Mouse (Mus musculus): ENCODE measurements at regions not wholly inside any gene's neighbourhood (a gene's known extent, or its start where the extent isn't known, plus 50 kb on each side); places are given as distances from the start of the nearest gene placed in this dataset.

DNA sequence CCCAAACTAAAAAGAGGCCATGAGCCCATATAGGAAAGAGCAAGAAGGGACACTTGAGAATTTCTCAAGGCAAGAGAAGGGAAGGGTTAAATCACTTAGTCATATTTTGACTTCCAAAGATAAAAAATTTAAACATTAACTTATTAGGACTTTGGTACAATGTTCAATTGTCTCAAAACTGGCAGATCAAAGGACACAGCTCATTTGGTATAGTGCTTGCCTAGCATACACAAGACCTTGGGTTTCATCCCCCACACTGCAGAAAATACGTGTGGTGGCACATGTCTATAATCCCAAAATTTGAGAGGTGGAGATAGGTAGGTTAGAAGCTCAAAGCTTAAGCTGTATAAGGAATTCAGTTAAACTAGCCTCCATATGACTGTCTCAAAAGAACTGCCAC, 658.4 kb upstream of the Pfkp start:
- Histone ChIP-seq H3K9ac (no peak overlapping the region), H3K36me3 (no peaks in the 10 kb centered on the region), H3K4me3 (replicated peaks) (no peak overlapping the region), H3K27ac (no peak overlapping the region), H3K9me3 (replicated peaks) (no peaks in the 10 kb centered on the region), H3K4me2 (no peak overlapping the region), H3K4me1 (no peaks in the 10 kb centered on the region), H3K27me3 (no peaks in the 10 kb centered on the region)
- no peak for ATAC-seq (replicated peaks; ENCODE audit: low FRiP score)
- 59% methylated on average over 1 of the region's 1 CpGs for WGBS

- H3K4me3 ChIP-seq (replicated peaks), result no peak overlapping the region
- H3K4me1 ChIP-seq, result no peaks in the 10 kb centered on the region
- H3K36me3 ChIP-seq, result no peaks in the 10 kb centered on the region
- no peaks in the 10 kb centered on the region for H3K9me3 ChIP-seq (replicated peaks)
- 84% methylated on average over 5 of the region's 5 CpGs for WGBS
- no peaks in the 10 kb centered on the region for H3K27me3 ChIP-seq
- no peak overlapping the region for H3K9ac ChIP-seq
- H3K4me2 ChIP-seq, result no peak overlapping the region
- no peak for ATAC-seq (replicated peaks; ENCODE audit: low FRiP score)
- H3K27ac ChIP-seq, result no peak overlapping the region
These were observed 658.8 kb upstream of the Pfkp start for GRCm38 (mm10) chr13:7307396-7307795.

GRCm38 (mm10) chr13:7313474-7313873, 664.9 kb upstream of the Pfkp start:
- H3K4me2 ChIP-seq, result no peak overlapping the region
- 58% methylated on average over 1 of the region's 1 CpGs for WGBS
- no peaks in the 10 kb centered on the region for H3K4me1 ChIP-seq
- H3K27me3 ChIP-seq, result no peaks in the 10 kb centered on the region
- no peak for ATAC-seq (replicated peaks; ENCODE audit: low FRiP score)
- H3K27ac ChIP-seq, result no peak overlapping the region
- no peaks in the 10 kb centered on the region for H3K9me3 ChIP-seq (replicated peaks)
- H3K36me3 ChIP-seq, result no peaks in the 10 kb centered on the region
- no peak overlapping the region for H3K9ac ChIP-seq
- H3K4me3 ChIP-seq (replicated peaks), result no peak overlapping the region

DNA sequence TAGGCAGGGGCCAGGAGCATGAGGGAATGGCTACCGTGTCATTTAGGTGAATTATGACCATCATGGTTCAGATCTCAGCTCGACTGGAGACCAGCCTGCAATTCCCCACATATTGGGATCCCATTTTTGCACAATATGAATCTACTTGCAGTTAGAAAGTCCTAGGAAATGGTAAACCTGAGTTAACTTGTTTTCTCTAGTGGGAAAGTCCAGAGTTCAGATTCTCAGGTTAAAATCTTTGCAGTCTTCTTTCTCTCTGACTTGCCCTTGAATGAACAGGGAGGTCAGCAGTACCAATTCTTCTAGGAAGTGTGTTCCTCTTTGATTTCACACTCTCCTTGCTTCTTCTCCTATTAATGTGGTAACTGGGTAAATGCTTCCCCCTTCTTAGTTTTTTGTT, 681.6 kb upstream of the Pfkp start:
- H3K9me3 ChIP-seq (replicated peaks), result no peaks in the 10 kb centered on the region
- no peaks in the 10 kb centered on the region for H3K36me3 ChIP-seq
- H3K4me2 ChIP-seq, result no peak overlapping the region
- no peaks in the 10 kb centered on the region for H3K27me3 ChIP-seq
- no peak for ATAC-seq (replicated peaks; ENCODE audit: low FRiP score)
- H3K4me1 ChIP-seq, result no peaks in the 10 kb centered on the region
- no peak overlapping the region for H3K4me3 ChIP-seq (replicated peaks)
- WGBS, result 51% methylated on average over 2 of the region's 2 CpGs
- H3K27ac ChIP-seq, result no peak overlapping the region
- no peak overlapping the region for H3K9ac ChIP-seq

DNA sequence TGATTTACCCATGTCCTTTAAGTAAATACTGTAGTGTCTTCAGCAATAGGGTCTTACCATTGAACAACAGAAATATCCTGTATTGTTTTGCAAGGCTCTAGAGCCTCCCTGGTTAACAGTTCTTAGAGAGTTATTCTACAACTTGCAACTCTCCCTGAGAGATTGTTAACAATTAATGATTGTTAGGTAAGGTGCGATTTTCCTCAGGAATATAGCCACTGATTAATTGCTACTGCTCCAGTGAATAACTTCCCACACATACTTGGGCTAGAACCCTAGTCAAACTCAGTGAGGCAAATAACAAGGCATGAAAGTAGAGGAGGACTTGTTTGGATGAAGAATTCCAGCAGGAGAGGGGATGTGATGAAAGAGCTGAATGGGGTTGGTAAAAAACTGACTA, 697.2 kb upstream of the Pfkp start:
- H3K27me3 ChIP-seq, result no peaks in the 10 kb centered on the region
- WGBS, result 77% methylated on average over 1 of the region's 1 CpGs
- H3K9ac ChIP-seq, result no peak overlapping the region
- no peaks in the 10 kb centered on the region for H3K4me1 ChIP-seq
- H3K4me2 ChIP-seq, result no peak overlapping the region
- H3K4me3 ChIP-seq (replicated peaks), result no peak overlapping the region
- 0 out of 2 replicates have a peak overlapping the region, but pooled peaks have one; percentile 49 for H3K27ac ChIP-seq
- no peaks in the 10 kb centered on the region for H3K9me3 ChIP-seq (replicated peaks)
- ATAC-seq (replicated peaks; ENCODE audit: low FRiP score), result peak; percentile 93
- no peaks in the 10 kb centered on the region for H3K36me3 ChIP-seq

DNA sequence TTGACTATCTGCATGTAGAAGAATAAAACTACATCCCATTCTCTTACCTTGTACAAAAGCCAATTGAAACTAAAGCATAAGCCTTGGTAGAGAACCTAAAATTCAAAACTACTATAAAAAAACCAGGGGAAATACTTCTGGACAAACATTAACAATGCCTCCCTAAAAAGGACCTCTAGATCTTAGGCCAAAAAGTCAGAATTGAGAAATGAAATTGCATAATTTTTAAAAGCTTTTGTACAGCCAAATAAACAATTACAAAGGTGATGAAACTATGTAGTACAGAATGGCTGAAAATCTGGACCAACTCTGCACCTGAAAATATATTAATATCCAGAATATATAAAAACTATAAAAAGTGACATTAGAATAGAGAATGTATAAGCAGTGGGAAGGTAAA, 699.9 kb upstream of the Pfkp start:
- Histone ChIP-seq H3K27ac (no peak overlapping the region), H3K9me3 (replicated peaks) (no peaks in the 10 kb centered on the region), H3K9ac (no peak overlapping the region), H3K4me3 (replicated peaks) (no peak overlapping the region), H3K4me1 (no peaks in the 10 kb centered on the region), H3K27me3 (no peaks in the 10 kb centered on the region), H3K4me2 (no peak overlapping the region), H3K36me3 (no peaks in the 10 kb centered on the region)
- ATAC-seq (replicated peaks; ENCODE audit: low FRiP score), result no peak

GRCm38 (mm10) chr13:7353011-7353410, 704.4 kb upstream of the Pfkp start:
- Histone ChIP-seq H3K36me3 (no peaks in the 10 kb centered on the region), H3K27ac (no peak overlapping the region), H3K9me3 (replicated peaks) (no peaks in the 10 kb centered on the region), H3K9ac (no peak overlapping the region), H3K4me3 (replicated peaks) (no peak overlapping the region), H3K4me2 (no peak overlapping the region), H3K4me1 (no peaks in the 10 kb centered on the region), H3K27me3 (no peaks in the 10 kb centered on the region)
- 84% methylated on average over 4 of the region's 4 CpGs for WGBS
- ATAC-seq (replicated peaks; ENCODE audit: low FRiP score), result no peak

- Histone ChIP-seq H3K4me2 (no peak overlapping the region), H3K9me3 (replicated peaks) (no peaks in the 10 kb centered on the region), H3K27me3 (no peaks in the 10 kb centered on the region), H3K4me3 (replicated peaks) (no peak overlapping the region), H3K9ac (no peak overlapping the region), H3K4me1 (no peaks in the 10 kb centered on the region), H3K27ac (no peak overlapping the region), H3K36me3 (no peaks in the 10 kb centered on the region)
- no peak for ATAC-seq (replicated peaks; ENCODE audit: low FRiP score)
- 77% methylated on average over 3 of the region's 3 CpGs for WGBS
These were observed 708.5 kb upstream of the Pfkp start for GRCm38 (mm10) chr13:7357071-7357470.

- H3K4me2 ChIP-seq, result no peak overlapping the region
- H3K27ac ChIP-seq, result no peak overlapping the region
- H3K4me1 ChIP-seq, result no peaks in the 10 kb centered on the region
- ATAC-seq (replicated peaks; ENCODE audit: low FRiP score), result no peak
- no peaks in the 10 kb centered on the region for H3K9me3 ChIP-seq (replicated peaks)
- 53% methylated on average over 8 of the region's 8 CpGs for WGBS
- H3K27me3 ChIP-seq, result no peaks in the 10 kb centered on the region
- no peak overlapping the region for H3K4me3 ChIP-seq (replicated peaks)
- H3K36me3 ChIP-seq, result no peaks in the 10 kb centered on the region
- no peak overlapping the region for H3K9ac ChIP-seq
These were observed 725.0 kb upstream of the Pfkp start for GRCm38 (mm10) chr13:7373559-7373958.

- Histone ChIP-seq H3K27ac (no peak overlapping the region), H3K4me2 (no peak overlapping the region), H3K9ac (no peak overlapping the region), H3K9me3 (replicated peaks) (no peaks in the 10 kb centered on the region), H3K27me3 (no peaks in the 10 kb centered on the region), H3K4me1 (no peaks in the 10 kb centered on the region), H3K4me3 (replicated peaks) (no peak overlapping the region), H3K36me3 (no peaks in the 10 kb centered on the region)
- ATAC-seq (replicated peaks; ENCODE audit: low FRiP score), result no peak
- 77% methylated on average over 7 of the region's 7 CpGs for WGBS
These were observed 726.5 kb upstream of the Pfkp start for GRCm38 (mm10) chr13:7374993-7375627.

GRCm38 (mm10) chr13:7414342-7415287, 766.0 kb upstream of the Pfkp start:
- no peaks in the 10 kb centered on the region for H3K36me3 ChIP-seq
- 66% methylated on average over 3 of the region's 3 CpGs for WGBS

DNA sequence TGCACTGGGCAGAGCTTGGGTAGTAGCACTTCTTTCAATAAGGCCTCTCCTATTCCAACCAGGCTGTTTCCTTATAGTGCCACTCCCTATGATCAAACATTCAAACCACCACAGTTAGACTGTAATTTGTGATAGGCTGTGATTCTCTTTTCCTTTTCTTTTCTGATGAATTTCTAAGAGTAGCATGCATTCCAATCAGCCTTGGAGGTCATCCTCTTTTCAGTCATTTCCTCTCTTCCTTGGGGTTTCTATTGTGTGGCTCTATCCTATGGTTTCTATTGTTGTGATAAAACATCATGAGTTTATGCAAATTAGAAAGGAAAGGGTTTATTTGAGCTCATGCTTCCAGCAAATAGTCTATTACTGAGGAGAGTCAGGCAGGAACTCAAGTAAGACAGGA, 774.9 kb upstream of the Adarb2 start:
- H3K4me3 ChIP-seq (replicated peaks), result no peak overlapping the region
- H3K36me3 ChIP-seq, result no peaks in the 10 kb centered on the region
- H3K9ac ChIP-seq, result no peak overlapping the region
- H3K27ac ChIP-seq, result no peak overlapping the region
- no peaks in the 10 kb centered on the region for H3K27me3 ChIP-seq
- no peaks in the 10 kb centered on the region for H3K9me3 ChIP-seq (replicated peaks)
- no peak overlapping the region for H3K4me2 ChIP-seq
- ATAC-seq (replicated peaks; ENCODE audit: low FRiP score), result no peak
- no peaks in the 10 kb centered on the region for H3K4me1 ChIP-seq

More at GRCm38 (mm10) chr13:7414342-7415287, 766.0 kb upstream of the Pfkp start:
- Histone ChIP-seq H3K4me3 (replicated peaks) (no peak overlapping the region), H3K27ac (no peak overlapping the region), H3K27me3 (no peaks in the 10 kb centered on the region), H3K4me1 (no peaks in the 10 kb centered on the region), H3K4me2 (no peak overlapping the region), H3K9ac (no peak overlapping the region), H3K9me3 (replicated peaks) (no peaks in the 10 kb centered on the region)
- ATAC-seq (replicated peaks; ENCODE audit: low FRiP score), result no peak

Data from kidney, embryonic 15.5 days (tissue).